Mouse (Mus musculus) spleen, postnatal 10 days (tissue): ENCODE results near the gene Eprs.
"Not testable (repeated sequence)": the region's sequence is repeated elsewhere in the genome, so short reads cannot be mapped to it uniquely, and the experiment has no call there.

Source experiments
- DNase-seq, 2 experiments: peaks; one replicate each; pipeline ENCODE4 v3.0.0; 2021 to 2022; ENCODE audit warnings: low spot score in 2 of 2

Gene Eprs

DNA sequence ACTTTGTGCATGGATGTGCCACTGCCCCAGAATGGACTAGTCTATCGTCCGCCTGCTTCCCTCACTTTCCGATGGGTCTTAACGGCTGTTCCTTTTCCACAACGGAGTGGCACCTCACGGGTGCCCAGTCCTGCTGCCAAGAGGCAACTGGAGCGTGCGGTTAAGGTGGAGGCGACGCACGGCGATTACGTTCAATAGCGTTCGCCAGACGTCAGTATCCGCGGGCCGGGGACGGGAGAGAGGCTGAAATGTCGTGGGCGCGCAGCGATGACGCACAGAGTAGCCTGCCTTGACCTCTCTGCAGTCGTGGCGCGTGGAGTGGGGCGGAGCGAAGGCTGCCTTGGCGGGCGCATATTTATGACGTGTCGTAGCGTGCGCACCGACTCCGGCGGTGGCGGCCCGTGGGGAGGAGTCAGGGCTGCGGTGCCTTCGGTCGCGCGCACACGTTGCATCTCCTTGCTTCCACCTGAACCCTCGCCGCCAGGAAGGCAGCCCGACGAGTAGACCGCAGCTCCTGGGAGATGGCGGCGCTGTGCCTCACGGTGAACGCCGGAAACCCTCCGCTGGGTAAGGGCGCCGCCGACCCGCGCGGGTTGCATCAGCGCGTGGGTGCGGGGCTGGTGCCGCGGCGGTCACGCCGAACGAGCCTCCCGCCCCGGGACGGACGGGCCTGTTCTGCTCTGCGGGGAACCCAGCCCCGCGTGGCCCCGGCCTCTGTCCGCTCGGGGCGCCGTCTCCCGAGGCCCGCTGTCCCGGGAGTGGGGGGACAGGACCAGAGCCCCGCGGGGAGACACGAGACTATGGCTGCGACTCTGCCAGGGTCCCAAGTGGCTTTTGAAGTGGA, at the start of gene Eprs:
TSS of gene Eprs (plus strand) at position 368 of the 844 bp plus-strand sequence.
- DNase-seq: peak; percentile 95 to 99

DNA sequence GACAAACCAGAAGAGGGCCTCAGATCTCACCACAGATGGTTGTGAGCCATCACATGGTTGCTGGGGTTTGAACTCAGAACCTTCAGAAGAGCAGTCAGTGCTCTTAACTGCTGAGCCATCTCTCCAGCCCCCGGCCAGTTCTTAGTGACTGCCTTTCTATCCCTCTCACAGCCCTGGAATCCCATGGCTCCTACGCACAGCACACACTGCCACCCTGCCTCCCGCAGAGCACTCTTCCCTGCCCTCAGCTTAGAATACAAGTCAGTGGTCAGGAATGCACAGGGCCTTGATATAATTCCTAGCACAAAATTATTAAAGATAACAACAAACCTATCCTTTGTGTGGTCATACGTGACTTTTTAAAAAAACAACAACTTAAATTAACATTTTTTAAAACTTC, 48.3 kb upstream of the Eprs start:
- DNase-seq: no peak

DNA sequence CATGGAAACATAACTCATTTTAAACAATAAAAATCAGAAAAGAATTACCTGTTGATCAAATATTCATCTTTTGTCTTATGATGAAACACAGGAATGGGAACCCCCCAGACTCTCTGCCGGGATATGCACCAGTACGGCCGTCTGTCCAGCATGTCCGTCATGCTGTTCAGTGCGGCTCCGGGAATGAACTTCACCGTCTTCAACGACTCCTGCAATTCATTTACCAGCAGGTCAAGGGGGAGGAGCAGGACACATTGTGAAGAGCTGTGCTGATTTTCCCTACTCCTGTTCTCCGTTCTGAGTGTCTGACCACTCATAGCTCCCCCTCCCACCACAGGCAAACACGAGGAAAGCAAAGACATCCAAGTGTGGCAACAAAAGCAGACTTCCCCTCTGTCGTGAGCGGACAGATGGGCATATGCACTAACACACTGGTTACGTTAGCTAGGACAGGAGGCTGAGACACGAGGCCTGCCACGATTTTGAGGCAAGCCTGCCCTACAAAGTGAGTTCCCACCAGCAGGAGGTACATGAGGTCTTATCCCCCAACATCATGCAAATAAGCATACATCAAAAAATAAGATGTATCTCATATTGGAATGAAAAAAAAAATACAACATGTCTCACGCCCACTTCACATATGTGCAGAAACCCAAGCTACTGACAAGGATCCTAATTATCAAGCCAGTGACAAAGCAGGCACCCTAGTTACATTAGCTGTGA, 46.8 kb upstream of the Eprs start:
- DNase-seq: no peak

DNA sequence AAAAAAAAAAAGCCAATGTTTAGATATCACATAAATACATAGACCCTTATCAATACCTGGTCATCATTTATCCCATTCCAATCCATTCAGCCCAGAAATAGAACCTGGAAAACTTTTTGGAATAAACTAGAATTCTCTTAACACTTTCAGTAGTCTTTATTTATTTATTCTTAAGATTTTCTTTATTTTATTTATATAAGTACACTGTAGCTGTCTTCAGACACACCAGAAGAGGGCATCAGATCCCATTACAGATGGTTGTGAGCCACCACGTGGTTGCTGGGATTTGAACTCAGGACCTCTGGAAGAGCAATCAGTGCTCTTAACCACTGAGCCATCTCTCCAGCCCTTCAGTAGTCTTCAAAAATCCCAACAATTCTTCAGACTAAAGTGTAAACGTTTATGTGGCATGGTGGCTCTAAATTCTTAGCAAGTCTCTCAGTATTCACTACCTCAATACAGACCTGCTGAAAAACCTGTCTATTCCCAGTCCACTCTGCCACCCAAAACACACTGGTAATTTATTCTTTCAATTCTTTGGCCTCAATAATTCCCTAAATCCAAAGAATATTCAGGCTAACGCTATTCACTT, 35.0 kb upstream of the Eprs start:
- DNase-seq: not testable (repeated sequence)

DNA sequence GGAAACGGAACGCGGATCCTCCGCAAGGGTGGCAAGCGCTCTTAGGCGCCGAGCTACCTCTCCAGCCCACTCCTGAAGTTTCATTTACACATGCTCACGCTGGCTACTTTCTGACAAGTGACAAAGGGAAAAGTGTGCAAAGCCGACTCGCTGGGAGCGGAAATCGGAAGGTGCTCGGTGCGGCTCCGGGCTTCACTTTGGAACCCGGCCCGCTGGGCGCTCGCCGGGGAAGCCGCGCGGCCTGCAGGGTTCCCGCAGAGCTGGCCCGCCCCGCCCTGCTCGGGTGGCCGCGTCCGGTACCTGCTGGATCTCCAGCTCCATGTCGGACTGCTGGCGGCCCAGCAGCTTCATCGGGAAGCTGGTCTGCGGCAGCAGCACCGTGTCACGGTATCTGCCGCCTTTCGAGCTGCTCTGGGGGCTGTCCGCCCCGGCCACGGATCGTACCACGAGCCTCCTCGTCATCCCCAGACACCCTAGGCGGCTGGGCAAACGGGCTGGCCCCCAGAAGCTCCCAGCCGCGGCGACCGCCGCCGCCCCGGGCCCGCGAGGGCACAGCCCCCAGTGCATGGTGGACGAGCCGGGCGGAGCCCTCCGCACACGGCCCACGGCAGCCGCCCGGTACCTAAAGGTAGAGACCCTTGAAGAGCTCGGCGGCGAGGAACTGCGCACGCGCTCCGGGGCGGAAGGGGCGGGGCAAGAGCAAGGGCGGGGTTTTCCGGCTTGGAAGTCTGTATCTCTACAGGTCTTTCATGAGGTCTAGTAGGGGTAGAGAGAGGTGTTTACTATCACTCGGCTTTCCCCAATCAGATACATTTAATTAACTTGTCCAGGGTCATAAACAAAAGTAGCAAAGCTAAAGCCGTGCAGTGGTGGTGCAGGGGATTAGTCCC, 33.9 kb upstream of the Eprs start, which contains the start of gene Iars2:
TSS of gene Iars2 (minus strand) at position 676 of the 890 bp plus-strand sequence.
- peak; percentile 94 to 97 for DNase-seq

DNA sequence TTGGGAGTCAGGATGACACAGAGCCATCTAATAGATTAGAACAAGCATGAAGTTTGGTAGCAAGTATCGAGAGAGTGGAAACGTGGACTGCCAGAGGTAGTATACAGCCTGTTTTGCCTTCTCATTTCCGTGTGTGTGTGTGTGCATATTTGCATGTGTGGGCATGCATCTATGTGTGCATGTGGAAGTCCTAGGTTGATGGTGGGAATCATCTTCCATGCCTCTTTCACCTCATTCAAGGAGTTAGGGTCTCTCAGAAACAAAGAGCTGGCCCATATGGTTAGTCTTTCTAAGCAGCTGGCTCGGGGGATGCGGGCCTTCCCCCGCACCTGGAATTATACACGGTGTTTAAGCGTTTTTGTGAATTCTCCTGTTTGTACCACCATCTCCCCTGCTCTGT, 33.0 kb upstream of the Eprs start:
- DNase-seq: no peak

DNA sequence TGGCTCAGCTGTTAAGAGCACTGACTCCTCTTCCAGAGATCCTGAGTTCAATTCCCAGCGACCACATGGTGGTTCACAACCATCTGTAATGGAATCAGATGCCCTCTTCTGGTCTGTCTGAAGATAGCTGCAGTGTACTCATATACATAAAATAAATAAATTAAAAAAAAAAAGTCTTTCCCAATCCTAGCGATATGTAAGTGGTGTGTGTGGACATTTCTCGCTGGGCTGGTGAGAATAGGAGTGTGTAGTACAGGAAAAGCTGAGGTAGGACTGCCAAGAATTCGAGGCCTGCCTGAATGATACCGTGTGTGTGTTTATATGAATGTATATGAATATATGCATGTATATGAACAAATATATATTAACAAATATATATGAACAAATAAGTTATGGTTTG, 31.5 kb upstream of the Eprs start:
- no peak for DNase-seq

DNA sequence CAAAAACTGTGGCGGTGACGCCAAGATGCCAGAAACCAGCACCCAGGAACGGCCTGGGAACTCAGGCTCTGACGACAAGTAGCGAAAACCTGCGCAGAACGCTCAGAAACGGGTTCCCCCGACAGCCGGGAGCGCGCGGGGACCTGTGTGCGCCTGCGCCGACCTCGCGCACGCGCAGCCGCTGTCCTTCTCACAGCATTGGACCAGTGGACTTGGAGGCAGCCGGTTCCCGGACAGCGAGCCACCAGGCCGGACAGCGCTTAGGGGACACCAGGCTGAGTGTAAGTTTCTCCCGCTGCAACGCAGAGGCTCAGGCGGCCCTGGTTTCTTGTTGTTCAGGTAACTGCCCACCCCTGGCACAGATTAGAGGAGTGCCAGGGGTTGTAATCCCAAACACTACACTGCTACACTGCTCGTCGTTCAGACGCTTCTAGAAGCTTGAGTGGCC, 30.8 kb upstream of the Eprs start, which contains the start of gene Bpnt1:
TSS of gene Bpnt1 (plus strand) at position 167 of the 448 bp plus-strand sequence.
- DNase-seq: peak; percentile 59 to 81

DNA sequence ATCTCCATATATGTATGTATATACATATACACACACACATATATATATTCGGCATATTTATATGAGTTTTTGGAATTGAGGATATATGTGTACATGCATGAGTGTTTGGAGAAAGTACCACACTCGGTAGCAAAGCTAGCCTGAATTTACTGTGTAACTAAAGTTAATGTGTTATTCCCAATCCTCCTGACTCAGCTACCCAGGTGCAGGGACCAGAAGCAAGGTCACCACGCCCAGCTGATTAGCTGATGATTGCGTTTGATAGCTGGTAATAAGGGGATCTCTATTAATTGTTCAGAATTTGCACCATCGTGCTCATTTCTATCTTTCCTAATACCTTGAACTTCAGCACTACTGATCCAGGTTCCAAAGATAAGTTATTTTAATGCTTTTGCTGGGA, 29.2 kb upstream of the Eprs start:
- DNase-seq: no peak

DNA sequence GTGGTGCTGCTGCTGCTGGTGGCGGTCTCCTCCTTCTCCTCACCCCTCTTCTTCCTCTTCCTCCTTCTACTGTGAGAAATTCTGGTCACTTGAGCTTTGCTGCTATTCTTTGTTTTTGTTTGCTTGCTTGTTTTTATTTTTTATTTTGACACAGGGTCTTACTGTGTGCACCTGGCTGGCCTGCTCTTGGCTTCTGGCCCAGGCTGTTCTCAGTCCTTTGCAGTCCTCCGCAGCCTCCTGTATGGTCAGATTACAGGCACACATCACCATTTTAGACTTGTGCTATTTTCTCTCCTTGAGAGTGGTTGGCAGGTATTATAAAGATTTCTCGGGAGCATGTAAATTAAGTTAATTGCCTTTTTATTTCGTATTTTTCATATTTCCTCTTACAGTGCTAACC, 28.7 kb upstream of the Eprs start:
- no peak for DNase-seq

DNA sequence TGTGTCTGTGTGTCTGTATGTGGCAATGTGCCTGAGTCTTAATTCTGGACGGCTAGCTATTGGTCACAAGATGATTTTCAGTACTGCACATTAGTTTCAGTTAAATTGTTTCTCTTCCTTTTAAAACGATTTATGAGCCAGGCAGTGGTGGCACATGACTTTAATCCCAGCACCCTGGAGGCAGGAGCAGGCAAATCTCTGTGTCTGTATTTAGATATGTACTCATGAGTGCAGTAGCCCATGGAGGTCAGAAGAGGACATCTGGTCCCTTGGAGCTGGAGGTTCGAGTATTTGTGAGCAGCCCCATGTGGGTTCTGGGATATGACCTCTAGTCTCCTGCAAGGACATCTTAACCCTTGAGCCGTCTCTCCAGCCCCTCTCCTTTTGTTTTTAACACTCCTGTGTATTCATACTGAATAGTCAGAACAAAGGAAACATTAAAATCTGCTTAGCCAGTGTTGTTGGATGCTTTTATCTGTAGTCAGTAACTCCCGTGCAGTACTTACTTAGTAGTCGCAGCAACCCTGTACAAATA, 27.5 kb upstream of the Eprs start:
- DNase-seq: no peak

DNA sequence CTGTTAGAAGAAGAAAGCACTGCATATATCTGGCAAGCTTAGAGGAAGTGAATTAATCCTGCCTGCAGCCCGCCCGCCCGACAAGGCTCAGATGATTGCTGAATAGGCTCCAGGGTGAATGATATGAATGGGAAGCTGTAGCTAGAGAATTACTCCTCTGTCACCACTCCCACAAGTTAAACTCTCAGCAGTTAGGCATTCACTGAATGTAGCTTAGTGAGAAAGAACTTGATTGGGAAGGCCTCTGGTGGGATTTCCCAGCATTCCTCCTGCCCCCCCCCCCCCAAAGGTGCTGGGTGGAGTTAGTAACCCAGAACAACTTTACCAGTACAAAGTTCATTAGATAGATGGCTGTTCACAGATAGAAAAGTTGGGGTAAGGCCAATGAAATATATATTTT, 26.3 kb upstream of the Eprs start:
- no peak for DNase-seq

DNA sequence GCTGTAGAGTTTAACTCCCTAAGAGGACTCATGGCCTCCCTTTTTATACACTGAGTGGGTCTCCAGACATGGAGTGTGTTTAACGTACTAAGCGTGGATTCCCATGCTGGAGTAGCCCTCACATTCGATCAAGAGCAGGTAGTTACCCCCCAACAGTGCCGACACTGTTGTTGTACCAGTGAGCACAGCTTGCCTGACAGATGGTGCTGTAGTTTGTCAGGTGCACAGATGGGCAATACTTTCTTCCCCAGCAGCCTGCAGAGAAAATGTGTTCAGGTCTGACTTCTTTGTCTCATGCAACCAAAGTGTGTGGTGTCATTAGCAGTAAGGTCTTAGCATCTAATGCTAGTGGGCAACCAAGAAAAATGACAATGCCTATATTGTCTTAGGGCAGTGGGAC, 20.4 kb upstream of the Eprs start:
- DNase-seq: no peak

DNA sequence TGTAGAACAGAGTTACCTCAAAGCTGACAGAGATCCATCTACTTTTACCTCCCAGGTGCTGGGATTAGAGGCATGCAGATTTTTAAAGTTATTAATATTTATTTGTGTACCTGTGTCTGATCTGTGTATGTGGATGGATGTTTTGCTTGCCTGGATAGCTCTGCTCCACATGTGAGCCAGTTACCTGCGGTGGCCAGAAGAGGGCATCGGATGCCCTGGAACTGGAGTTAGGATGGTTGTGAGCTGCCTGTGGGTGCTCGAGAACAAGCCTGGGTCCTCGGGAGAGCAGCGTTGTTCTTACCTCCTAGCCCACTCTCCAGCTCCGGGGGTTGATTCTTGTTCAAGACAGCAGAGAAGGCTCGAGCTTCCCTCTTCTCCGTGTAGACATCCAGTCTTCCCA, 19.4 kb upstream of the Eprs start:
- no peak for DNase-seq

DNA sequence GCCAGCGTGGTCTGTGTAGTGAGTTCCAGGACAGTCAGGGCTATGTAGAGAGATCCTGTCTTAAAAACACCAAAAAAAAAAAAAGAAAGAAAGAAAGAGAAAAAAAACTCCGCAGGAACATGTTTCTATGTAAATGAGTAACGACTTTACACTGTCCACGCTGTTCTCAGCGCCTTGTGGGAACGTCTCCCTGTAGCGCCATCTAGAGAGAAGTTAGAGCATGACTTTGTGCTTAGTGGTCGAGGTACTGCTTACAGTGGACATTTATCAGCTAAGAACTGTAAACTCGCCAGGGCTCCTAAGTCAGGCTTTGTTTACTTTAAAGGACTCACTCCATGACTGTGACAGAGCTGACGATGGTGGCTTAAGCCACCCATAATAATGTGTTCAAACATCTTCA, 16.7 kb upstream of the Eprs start:
- no peak for DNase-seq

DNA sequence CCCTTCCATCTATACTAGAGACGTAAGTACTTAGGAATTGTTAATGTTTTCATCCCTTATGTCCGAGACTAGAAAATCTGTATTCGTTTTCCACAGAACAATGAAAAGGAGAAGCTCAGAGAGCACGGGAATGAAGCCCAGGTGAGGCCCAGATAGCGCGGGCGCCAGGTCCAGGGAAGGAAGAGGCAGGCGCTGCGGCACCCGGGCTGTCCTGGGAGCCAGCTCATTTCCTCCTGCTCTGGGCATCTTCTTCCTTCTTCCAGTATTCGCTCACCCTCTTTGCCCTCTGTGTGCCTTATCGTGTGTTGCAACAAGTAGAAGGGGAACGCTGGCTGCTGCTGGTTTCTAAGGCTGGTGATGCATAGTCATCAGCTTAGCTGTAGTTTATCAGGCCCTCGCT, 13.1 kb upstream of the Eprs start:
- DNase-seq: no peak

DNA sequence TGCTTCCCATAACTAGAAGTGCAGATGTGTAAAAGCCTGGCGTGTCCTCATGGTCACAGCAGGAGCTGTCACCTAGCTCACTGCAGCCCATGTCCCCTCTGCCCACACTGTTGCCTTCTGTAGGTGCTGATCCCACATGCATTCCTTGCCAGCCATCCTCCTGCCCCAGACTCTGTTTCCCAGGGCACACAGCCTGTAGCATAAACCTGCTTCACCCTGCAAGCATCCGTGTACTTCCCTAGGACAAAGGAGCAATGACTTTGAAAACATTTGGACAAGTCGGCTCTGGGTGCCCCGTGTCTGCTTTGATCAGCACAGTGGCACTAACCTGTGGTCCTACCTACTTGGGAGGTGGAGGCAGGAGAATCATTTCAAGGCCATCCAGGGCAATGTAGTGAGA, 12.2 kb upstream of the Eprs start:
- no peak for DNase-seq

DNA sequence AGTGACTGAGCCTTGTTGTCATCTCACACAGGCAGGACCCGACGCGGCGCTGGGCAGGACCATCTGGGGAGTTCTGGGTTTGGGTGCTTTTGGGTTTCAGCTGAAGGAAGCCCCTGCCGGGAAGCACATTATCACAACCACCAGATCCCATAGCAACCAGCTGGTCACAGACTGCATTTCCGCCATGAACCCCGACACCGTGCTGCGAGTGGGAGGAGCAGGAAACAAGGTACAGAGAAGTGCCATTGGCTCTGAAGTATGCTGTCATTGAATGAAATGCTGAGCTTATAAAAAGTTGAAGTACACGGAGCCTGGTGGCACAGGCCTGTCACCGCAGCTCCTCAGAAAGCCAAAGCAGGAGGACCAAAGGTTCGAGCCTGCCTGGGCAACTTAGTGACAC, 10.7 kb upstream of the Eprs start:
- no peak for DNase-seq

DNA sequence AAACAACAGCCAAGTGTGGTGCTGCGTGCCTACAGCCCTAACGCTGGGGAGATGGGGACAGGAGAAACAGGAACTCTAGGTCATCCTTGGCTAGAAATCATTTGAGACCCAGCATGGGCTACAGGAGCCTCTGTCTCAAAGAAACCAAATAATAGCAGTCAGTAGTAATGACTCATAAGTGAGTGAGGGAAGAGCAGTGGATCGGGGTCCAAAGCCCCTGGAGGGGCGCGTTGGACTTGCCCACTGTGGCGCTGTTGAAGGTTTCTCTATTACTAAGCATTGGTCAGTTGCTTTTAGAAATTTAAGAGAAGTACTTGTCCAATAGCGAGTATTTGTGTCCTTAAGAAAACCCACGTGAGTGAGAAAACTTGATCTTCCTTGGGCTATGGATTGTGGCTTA, 9.5 kb upstream of the Eprs start:
- DNase-seq: no peak

DNA sequence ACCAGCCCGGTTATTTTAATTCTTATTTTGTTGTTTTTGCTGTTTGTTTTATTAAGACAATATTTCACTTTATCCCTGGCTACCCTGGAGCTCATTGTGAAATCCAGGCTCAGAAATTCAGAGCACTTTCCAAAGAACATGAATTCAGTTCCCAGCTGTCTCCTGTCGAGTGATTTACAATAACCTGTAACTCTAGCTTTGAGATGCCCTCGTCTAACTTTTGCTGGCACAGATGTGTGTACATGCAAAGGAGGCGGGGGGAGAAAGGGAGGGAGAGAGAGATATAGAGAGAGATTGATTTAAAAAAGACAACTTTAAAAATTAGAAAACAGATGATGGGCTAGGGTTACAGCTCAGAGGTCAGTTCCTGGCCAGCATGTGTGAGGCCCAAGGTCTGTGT, 8.1 kb upstream of the Eprs start:
- DNase-seq: no peak

DNA sequence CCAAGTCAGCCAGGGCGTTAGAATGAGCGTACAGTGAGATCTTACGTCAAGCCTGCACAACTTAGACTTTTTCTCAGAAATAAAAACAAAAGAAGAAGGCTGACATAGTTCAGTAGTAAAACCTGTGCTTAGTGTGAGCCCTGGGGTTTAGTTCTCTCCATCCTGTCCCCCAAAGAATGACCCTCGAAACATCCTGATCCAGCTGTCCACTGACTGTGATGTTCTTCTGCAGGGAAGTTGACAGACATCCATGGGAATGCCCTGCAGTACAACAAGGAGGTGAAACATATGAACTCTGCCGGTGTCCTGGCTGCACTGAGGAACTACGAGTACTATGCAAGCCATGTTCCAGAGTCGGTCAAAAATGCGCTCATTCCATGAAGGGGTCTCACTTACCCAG, 6.6 kb upstream of the Eprs start:
- no peak for DNase-seq
